Mouse (Mus musculus) limb, embryonic 11.5 days (tissue): ENCODE measurements around the gene Olfr150. TPM values are rescaled to one million over a fixed set of nuclear protein-coding genes. Genes with fewer than 3 reads are reported as not detected.

ENCODE experiments used
- polyA plus RNA-seq: library from polyadenylated mRNA; unstranded; fragments of >200 nt; fragmentation: Nextera tagmentation; extraction: Ambion mirVana; gene quantifications from 2 replicates; pipeline ENCODE4 v1.2.1, GENCODE M21; 2014

Gene Olfr150
- polyA plus RNA-seq, 1 experiment from 2014 or later, result not detected

Other genes with a start within 250 kb of the Olfr150 start
- not detected in 2 replicates for gene Olfr44, start 237.0 kb upstream of the Olfr150 start, polyA plus RNA-seq
- not detected in 2 replicates for gene Olfr957, start 215.2 kb upstream of the Olfr150 start, polyA plus RNA-seq
- gene Olfr958, start 176.9 kb upstream of the Olfr150 start, polyA plus RNA-seq, result not detected in 2 replicates
- gene Olfr959, start 155.4 kb upstream of the Olfr150 start, polyA plus RNA-seq, result not detected in 2 replicates
- gene AW551984, start 126.6 kb upstream of the Olfr150 start, polyA plus RNA-seq, result 9.4 and 12.9 TPM in 2 replicates
- not detected in 2 replicates for gene Olfr148, start 120.3 kb upstream of the Olfr150 start, polyA plus RNA-seq
- not detected in 2 replicates for gene Olfr960, start 109.6 kb upstream of the Olfr150 start, polyA plus RNA-seq
- gene Olfr961, start 85.9 kb upstream of the Olfr150 start, polyA plus RNA-seq, result not detected in 2 replicates
- not detected in 2 replicates for gene Olfr963, start 63.8 kb upstream of the Olfr150 start, polyA plus RNA-seq
- gene Olfr149, start 23.9 kb upstream of the Olfr150 start, polyA plus RNA-seq, result not detected in 2 replicates
- not detected in 2 replicates for gene Olfr965, start 19.6 kb upstream of the Olfr150 start, polyA plus RNA-seq
- gene Olfr967, start 15.3 kb downstream of the Olfr150 start, polyA plus RNA-seq, result not detected in 2 replicates
- gene Olfr968, start 52.3 kb downstream of the Olfr150 start, polyA plus RNA-seq, result not detected in 2 replicates
- gene Olfr969, start 60.0 kb downstream of the Olfr150 start, polyA plus RNA-seq, result not detected in 2 replicates
- gene Olfr970, start 77.9 kb downstream of the Olfr150 start, polyA plus RNA-seq, result not detected in 2 replicates
- not detected in 2 replicates for gene Olfr971, start 105.9 kb downstream of the Olfr150 start, polyA plus RNA-seq
- not detected in 2 replicates for gene Olfr972, start 135.4 kb downstream of the Olfr150 start, polyA plus RNA-seq
- gene Olfr229, start 176.4 kb downstream of the Olfr150 start, polyA plus RNA-seq, result not detected in 2 replicates
- not detected in 2 replicates for gene Olfr974, start 206.5 kb downstream of the Olfr150 start, polyA plus RNA-seq
- gene Olfr975, start 221.1 kb downstream of the Olfr150 start, polyA plus RNA-seq, result 0.09 TPM in 1 of 2 replicates, not detected in the other
- gene Olfr976, start 230.2 kb downstream of the Olfr150 start, polyA plus RNA-seq, result not detected in 2 replicates